Mouse (Mus musculus): ENCODE data around the gene Zfhx3.

The Zfhx3 gene

GRCm38 (mm10) chr8:108467172-108468035 is 525.0 kb downstream of the Zfhx3 start:
- no peak for DNase-seq

GRCm38 (mm10) chr8:108470269-108470668 is 527.8 kb downstream of the Zfhx3 start:
- DNase-seq: no peak

- DNase-seq: peak; percentile 26 to 32
Observed at GRCm38 (mm10) chr8:108474556-108474955, 532.1 kb downstream of the Zfhx3 start.

- DNase-seq: no peak
Observed at GRCm38 (mm10) chr8:108478131-108478530, 535.7 kb downstream of the Zfhx3 start.

- no peak for DNase-seq
Observed at GRCm38 (mm10) chr8:108480141-108480540, 537.7 kb downstream of the Zfhx3 start.

- peak; percentile 11 to 32 for DNase-seq
Observed at GRCm38 (mm10) chr8:108481167-108481815, 538.8 kb downstream of the Zfhx3 start.

GRCm38 (mm10) chr8:108496101-108496500 is 553.7 kb downstream of the Zfhx3 start:
- no peak for DNase-seq

GRCm38 (mm10) chr8:108506779-108507178 is 564.3 kb downstream of the Zfhx3 start:
- no peak for DNase-seq

GRCm38 (mm10) chr8:108507769-108508168 is 565.3 kb downstream of the Zfhx3 start:
- DNase-seq: no peak

GRCm38 (mm10) chr8:108510641-108511325 is 568.3 kb downstream of the Zfhx3 start:
- no peak for DNase-seq

GRCm38 (mm10) chr8:108518116-108518515 is 575.7 kb downstream of the Zfhx3 start:
- no peak for DNase-seq

GRCm38 (mm10) chr8:108522050-108522449 is 579.6 kb downstream of the Zfhx3 start:
- no peak for DNase-seq

- DNase-seq: no peak
Observed at GRCm38 (mm10) chr8:108529421-108529820, 587.0 kb downstream of the Zfhx3 start.

GRCm38 (mm10) chr8:108535121-108535876 is 592.9 kb downstream of the Zfhx3 start:
- DNase-seq: no peak

- no peak for DNase-seq
Observed at GRCm38 (mm10) chr8:108536186-108536585, 593.7 kb downstream of the Zfhx3 start.

- no peak for DNase-seq
Observed at GRCm38 (mm10) chr8:108536911-108537351, 594.5 kb downstream of the Zfhx3 start.

- DNase-seq: peak in 1 of 2 experiments; percentile 10
Observed at GRCm38 (mm10) chr8:108537686-108538551, 595.5 kb downstream of the Zfhx3 start.

- DNase-seq: peak; percentile 14 to 23
Observed at GRCm38 (mm10) chr8:108538929-108539555, 596.6 kb downstream of the Zfhx3 start.

GRCm38 (mm10) chr8:108552518-108552917 is 610.1 kb downstream of the Zfhx3 start:
- no peak for DNase-seq

GRCm38 (mm10) chr8:108553808-108554577 is 611.5 kb downstream of the Zfhx3 start:
- no peak for DNase-seq
